Mouse (Mus musculus): Measurements from ENCODE around the gene D630045J12Rik. TPM values are rescaled to one million over a fixed set of nuclear protein-coding genes. Genes with fewer than 3 reads are reported as not detected.

D630045J12Rik gene
- polyA plus RNA-seq, 1 experiment from 2014 or later = 2.6 TPM

GRCm38 (mm10) chr6:38087242-38088026 lies 166.4 kb downstream of the D630045J12Rik start:
- Histone ChIP-seq H3K4me3 (no peak overlapping the region), H3K9me3 (replicated peaks) (peaks cover 6% of the 10 kb centered on the region; the same call in 1 of the 2 replicates), H3K4me2 (no peak overlapping the region), H3K27me3 (replicated peaks) (no peaks in the 10 kb centered on the region), H3K27ac (ENCODE audit: poor library complexity, severe bottlenecking) (no peak overlapping the region), H3K4me1 (replicated peaks) (peaks cover 2% of the 10 kb centered on the region; the same call in 1 of the 2 replicates), H3K9ac (no peak overlapping the region), H3K36me3 (no peaks in the 10 kb centered on the region)
- no peak for ATAC-seq (ENCODE audit: insufficient number of reproducible peaks, low FRiP score)
- WGBS = 73% methylated on average over 9 of the region's 9 CpGs

GRCm38 (mm10) chr6:38083204-38083603 lies 170.6 kb downstream of the D630045J12Rik start:
- Histone ChIP-seq H3K27me3 (replicated peaks) (no peaks in the 10 kb centered on the region), H3K36me3 (no peaks in the 10 kb centered on the region), H3K27ac (ENCODE audit: poor library complexity, severe bottlenecking) (no peak overlapping the region), H3K9ac (no peak overlapping the region), H3K9me3 (replicated peaks) (no peaks in the 10 kb centered on the region), H3K4me1 (replicated peaks) (peaks cover 28% of the 10 kb centered on the region), H3K4me2 (no peak overlapping the region), H3K4me3 (no peak overlapping the region)
- ATAC-seq (ENCODE audit: insufficient number of reproducible peaks, low FRiP score) = no peak
- WGBS = 34% methylated on average over 4 of the region's 4 CpGs

GRCm38 (mm10) chr6:38081727-38082341 lies 172.0 kb downstream of the D630045J12Rik start:
- H3K4me1 ChIP-seq (replicated peaks) = peaks cover 28% of the 10 kb centered on the region

GRCm38 (mm10) chr6:38080364-38080763 lies 173.4 kb downstream of the D630045J12Rik start:
- Histone ChIP-seq H3K4me1 (replicated peaks) (peaks cover 28% of the 10 kb centered on the region), H3K4me2 (no peak overlapping the region), H3K4me3 (no peak overlapping the region), H3K27ac (ENCODE audit: poor library complexity, severe bottlenecking) (no peak overlapping the region; the same call in 1 of the 2 replicates), H3K9me3 (replicated peaks) (0 out of 2 replicates have a peak, but pooled peaks cover 3% of the 10 kb centered on the region), H3K36me3 (no peaks in the 10 kb centered on the region), H3K9ac (no peak overlapping the region), H3K27me3 (replicated peaks) (no peaks in the 10 kb centered on the region)
- WGBS = 37% methylated on average over 4 of the region's 4 CpGs
- 0 out of 2 replicates have a peak, but pooled peaks have one; percentile 25 for ATAC-seq (ENCODE audit: insufficient number of reproducible peaks, low FRiP score)

More at GRCm38 (mm10) chr6:38081727-38082341, 172.0 kb downstream of the D630045J12Rik start:
- Histone ChIP-seq H3K9me3 (replicated peaks) (no peaks in the 10 kb centered on the region), H3K9ac (no peak overlapping the region), H3K27ac (ENCODE audit: poor library complexity, severe bottlenecking) (peak overlapping the region; percentile 80), H3K36me3 (no peaks in the 10 kb centered on the region), H3K4me2 (peak overlapping the region; percentile 14), H3K4me3 (no peak overlapping the region), H3K27me3 (replicated peaks) (no peaks in the 10 kb centered on the region)
- ATAC-seq (ENCODE audit: insufficient number of reproducible peaks, low FRiP score) = peak; percentile 67; the same call in 1 of the 2 replicates
- 48% methylated on average over 11 of the region's 11 CpGs for WGBS

- 84% methylated on average over 3 of the region's 3 CpGs for WGBS
- no peak overlapping the region for H3K9ac ChIP-seq
- no peak for ATAC-seq (ENCODE audit: insufficient number of reproducible peaks, low FRiP score)
Measured at GRCm38 (mm10) chr6:38073592-38073991, 180.2 kb downstream of the D630045J12Rik start.

More at GRCm38 (mm10) chr6:38073592-38073991, 180.2 kb downstream of the D630045J12Rik start:
- H3K9me3 ChIP-seq (replicated peaks) = 0 out of 2 replicates have a peak, but pooled peaks cover 3% of the 10 kb centered on the region
- H3K27ac ChIP-seq (ENCODE audit: poor library complexity, severe bottlenecking) = no peak overlapping the region
- no peak overlapping the region for H3K4me3 ChIP-seq
- no peaks in the 10 kb centered on the region for H3K36me3 ChIP-seq
- no peaks in the 10 kb centered on the region for H3K27me3 ChIP-seq (replicated peaks)
- H3K4me2 ChIP-seq = no peak overlapping the region
- peaks cover 11% of the 10 kb centered on the region for H3K4me1 ChIP-seq (replicated peaks)

Other genes starting within 250 kb of the D630045J12Rik start
- gene Svopl, start 207.0 kb downstream of the D630045J12Rik start, polyA plus RNA-seq (2016; fragmentation: Nextera tagmentation; extraction: Ambion mirVana) = 0.06 and 0.14 TPM in 2 replicates
- gene Tmem213, start 144.8 kb downstream of the D630045J12Rik start, polyA plus RNA-seq (2016; fragmentation: Nextera tagmentation; extraction: Ambion mirVana) = not detected in 2 replicates
- gene Atp6v0a4, start 129.4 kb downstream of the D630045J12Rik start, polyA plus RNA-seq (2016; fragmentation: Nextera tagmentation; extraction: Ambion mirVana) = 0.06 and 0.15 TPM in 2 replicates
- 15.6 and 16.5 TPM in 2 replicates for gene Zc3hav1l, start 45.2 kb upstream of the D630045J12Rik start, polyA plus RNA-seq (2016; fragmentation: Nextera tagmentation; extraction: Ambion mirVana)
- gene Zc3hav1, start 100.6 kb upstream of the D630045J12Rik start, polyA plus RNA-seq (2016; fragmentation: Nextera tagmentation; extraction: Ambion mirVana) = 9.3 and 10.1 TPM in 2 replicates
- gene Ttc26, start 127.5 kb upstream of the D630045J12Rik start, polyA plus RNA-seq (2016; fragmentation: Nextera tagmentation; extraction: Ambion mirVana) = 3.4 and 3.5 TPM in 2 replicates
- 11.7 and 14.7 TPM in 2 replicates for gene Ubn2, start 179.9 kb upstream of the D630045J12Rik start, polyA plus RNA-seq (2016; fragmentation: Nextera tagmentation; extraction: Ambion mirVana)